Mouse (Mus musculus) lung, embryonic 15.5 days (tissue): ENCODE results near the gene Prpf39. TPM values are rescaled to one million over a fixed set of nuclear protein-coding genes. Genes with fewer than 3 reads are reported as not detected.

Experiments used
- ATAC-seq: fragments of 200-750 bp; cut with Nextera tagmentation; 2 replicates; pipeline ENCODE4 v1.8.0; 2017; ENCODE audit warnings: moderate number of reproducible peaks, borderline replicate concordance; ENCODE audit not compliant: low FRiP score, low TSS enrichment; ENCODE audit errors: extremely low read depth
- H3K27ac ChIP-seq: fragments of 300-500 bp; sonication (generic); 2 replicates; pipeline ENCODE4 v1.5.1; 2015; ENCODE audit warnings: moderate library complexity, mild to moderate bottlenecking, inconsistent platforms
- H3K27me3 ChIP-seq: fragments of 300-500 bp; sonication (generic); 2 replicates; pipeline ENCODE4 v1.6.1; 2015; ENCODE audit warnings: inconsistent platforms
- H3K36me3 ChIP-seq: fragments of 300-500 bp; sonication (generic); 2 replicates; pipeline ENCODE4 v1.6.1; 2015; ENCODE audit warnings: inconsistent platforms
- H3K4me1 ChIP-seq: fragments of 300-500 bp; sonication (generic); 2 replicates; pipeline ENCODE4 v1.6.1; 2015; ENCODE audit warnings: inconsistent platforms
- H3K4me2 ChIP-seq: fragments of 300-500 bp; sonication (generic); 2 replicates; pipeline ENCODE4 v1.6.1; 2015; ENCODE audit warnings: inconsistent platforms, mild to moderate bottlenecking, moderate library complexity
- H3K4me3 ChIP-seq: fragments of 300-500 bp; sonication (generic); 2 replicates; pipeline ENCODE4 v1.5.1; 2015; ENCODE audit warnings: mild to moderate bottlenecking, inconsistent platforms
- H3K9ac ChIP-seq: fragments of 300-500 bp; sonication (generic); 2 replicates; pipeline ENCODE4 v1.6.1; 2015; ENCODE audit warnings: inconsistent platforms
- H3K9me3 ChIP-seq: fragments of 300-500 bp; sonication (generic); 2 replicates; pipeline ENCODE4 v1.6.1; 2016; ENCODE audit warnings: inconsistent platforms
- WGBS: fragments of 180-500 bp; shearing (Covaris S2); methylation state at CpG from one replicate; pipeline ENCODE4 v1.1.7; 2015; 5-methylcytosine and 5-hydroxymethylcytosine counted together
- polyA plus RNA-seq: library from polyadenylated mRNA; unstranded; fragments of >200 nt; fragmentation: Nextera tagmentation; extraction: Ambion mirVana; gene quantifications from 2 replicates; pipeline ENCODE4 v1.2.1, GENCODE M21; 2015

Gene Prpf39
- polyA plus RNA-seq, result 52.6 and 53.6 TPM in 2 replicates

GRCm38 (mm10) chr12:65036190-65036870, at the start of gene Prpf39:
Gene Prpf39 (plus strand): TSS chr12:65036333.
- Histone ChIP-seq H3K4me3 (peak within 1 kb of the TSS; percentile 95), H3K4me2 (peak within 1 kb of the TSS; percentile 60), H3K36me3 (no peaks in the 10 kb centered on the region), H3K27me3 (no peaks in the 10 kb centered on the region), H3K4me1 (peaks cover 22% of the 10 kb centered on the region), H3K27ac (peak within 1 kb of the TSS; percentile 76), H3K9ac (peak within 1 kb of the TSS; percentile 97), H3K9me3 (no peaks in the 10 kb centered on the region)
- ATAC-seq, result peak; percentile 98
- under 1% methylated on average over 64 of the region's 65 CpGs for WGBS

GRCm38 (mm10) chr12:65007725-65008124, 28.4 kb upstream of the Prpf39 start:
- WGBS, result 90% methylated on average over 3 of the region's 3 CpGs
- Histone ChIP-seq H3K4me2 (no peak overlapping the region), H3K4me3 (no peak overlapping the region), H3K27ac (no peak overlapping the region), H3K9me3 (no peaks in the 10 kb centered on the region), H3K36me3 (peaks cover 71% of the 10 kb centered on the region), H3K27me3 (no peaks in the 10 kb centered on the region), H3K9ac (no peak overlapping the region), H3K4me1 (no peaks in the 10 kb centered on the region)
- no peak for ATAC-seq

GRCm38 (mm10) chr12:65022842-65023241, 13.3 kb upstream of the Prpf39 start:
- Histone ChIP-seq H3K27ac (no peak overlapping the region), H3K36me3 (peaks cover 9% of the 10 kb centered on the region), H3K9ac (no peak overlapping the region), H3K4me3 (no peak overlapping the region), H3K4me2 (no peak overlapping the region), H3K27me3 (no peaks in the 10 kb centered on the region), H3K9me3 (no peaks in the 10 kb centered on the region), H3K4me1 (no peaks in the 10 kb centered on the region)
- WGBS, result 98% methylated on average over 6 of the region's 6 CpGs
- no peak for ATAC-seq

GRCm38 (mm10) chr12:65035839-65036189, 319 bp upstream of the Prpf39 start:
- no peak overlapping the region; the same call in 1 of the 2 replicates for H3K9ac ChIP-seq
- 46% methylated on average over 8 of the region's 8 CpGs for WGBS
- peak overlapping the region; percentile 60 for H3K4me2 ChIP-seq
- H3K4me3 ChIP-seq, result peak overlapping the region; percentile 95
- no peaks in the 10 kb centered on the region for H3K9me3 ChIP-seq
- H3K27me3 ChIP-seq, result no peaks in the 10 kb centered on the region
- no peak overlapping the region for H3K27ac ChIP-seq
- ATAC-seq, result no peak
- peaks cover 22% of the 10 kb centered on the region for H3K4me1 ChIP-seq
- H3K36me3 ChIP-seq, result no peaks in the 10 kb centered on the region

- peak overlapping the region; percentile 97 for H3K9ac ChIP-seq
- WGBS, result 12% methylated on average over 18 of the region's 18 CpGs
- no peak for ATAC-seq
- no peak overlapping the region for H3K27ac ChIP-seq
- H3K27me3 ChIP-seq, result no peaks in the 10 kb centered on the region
- peaks cover under 1% of the 10 kb centered on the region; the same call in 1 of the 2 replicates for H3K36me3 ChIP-seq
- H3K4me3 ChIP-seq, result peak overlapping the region; percentile 95
- no peaks in the 10 kb centered on the region for H3K9me3 ChIP-seq
- H3K4me2 ChIP-seq, result peak overlapping the region; percentile 60
- peaks cover 22% of the 10 kb centered on the region for H3K4me1 ChIP-seq
Observed at GRCm38 (mm10) chr12:65036892-65037545, 886 bp downstream of the Prpf39 start.

GRCm38 (mm10) chr12:65037546-65037937, 1.4 kb downstream of the Prpf39 start:
- 28% methylated on average over 4 of the region's 4 CpGs for WGBS
- Histone ChIP-seq H3K9me3 (no peaks in the 10 kb centered on the region), H3K4me1 (peaks cover 22% of the 10 kb centered on the region), H3K27me3 (no peaks in the 10 kb centered on the region), H3K36me3 (peaks cover 6% of the 10 kb centered on the region; the same call in 1 of the 2 replicates), H3K9ac (peak overlapping the region; percentile 97; the same call in 1 of the 2 replicates), H3K27ac (no peak overlapping the region), H3K4me3 (peak overlapping the region; percentile 95), H3K4me2 (peak overlapping the region; percentile 60)
- no peak for ATAC-seq

- Histone ChIP-seq H3K9me3 (no peaks in the 10 kb centered on the region), H3K9ac (no peak overlapping the region), H3K4me1 (no peaks in the 10 kb centered on the region), H3K4me3 (no peak overlapping the region), H3K36me3 (peaks cover 33% of the 10 kb centered on the region), H3K27ac (no peak overlapping the region), H3K4me2 (no peak overlapping the region), H3K27me3 (no peaks in the 10 kb centered on the region)
- no peak for ATAC-seq
Observed at GRCm38 (mm10) chr12:65048799-65049198, 12.7 kb downstream of the Prpf39 start.

GRCm38 (mm10) chr12:65058203-65058602, 22.1 kb downstream of the Prpf39 start:
- no peaks in the 10 kb centered on the region for H3K4me1 ChIP-seq
- no peak overlapping the region for H3K27ac ChIP-seq
- no peaks in the 10 kb centered on the region for H3K9me3 ChIP-seq
- H3K36me3 ChIP-seq, result peaks cover 58% of the 10 kb centered on the region
- ATAC-seq, result no peak
- H3K4me2 ChIP-seq, result no peak overlapping the region
- no peak overlapping the region for H3K4me3 ChIP-seq
- no peaks in the 10 kb centered on the region for H3K27me3 ChIP-seq
- no peak overlapping the region for H3K9ac ChIP-seq
- WGBS, result 74% methylated on average over 2 of the region's 2 CpGs

GRCm38 (mm10) chr12:65061082-65061481, 24.9 kb downstream of the Prpf39 start:
- ATAC-seq, result no peak
- Histone ChIP-seq H3K4me3 (no peak overlapping the region), H3K4me1 (no peaks in the 10 kb centered on the region), H3K4me2 (no peak overlapping the region), H3K27me3 (no peaks in the 10 kb centered on the region), H3K9me3 (no peaks in the 10 kb centered on the region), H3K36me3 (peaks cover 60% of the 10 kb centered on the region), H3K9ac (no peak overlapping the region), H3K27ac (no peak overlapping the region)

- Histone ChIP-seq H3K4me2 (no peak overlapping the region), H3K4me1 (0 out of 2 replicates have a peak, but pooled peaks cover 3% of the 10 kb centered on the region), H3K9me3 (no peaks in the 10 kb centered on the region), H3K9ac (no peak overlapping the region), H3K27me3 (no peaks in the 10 kb centered on the region), H3K36me3 (peaks cover 55% of the 10 kb centered on the region), H3K4me3 (no peak overlapping the region), H3K27ac (no peak overlapping the region)
- 55% methylated on average over 2 of the region's 2 CpGs for WGBS
- no peak for ATAC-seq
Observed at GRCm38 (mm10) chr12:65065241-65065640, 29.1 kb downstream of the Prpf39 start.

GRCm38 (mm10) chr12:65066234-65066633, 30.1 kb downstream of the Prpf39 start:
- no peak overlapping the region for H3K4me3 ChIP-seq
- H3K27ac ChIP-seq, result no peak overlapping the region
- H3K36me3 ChIP-seq, result peaks cover 47% of the 10 kb centered on the region
- H3K9ac ChIP-seq, result no peak overlapping the region
- no peak overlapping the region for H3K4me2 ChIP-seq
- no peak for ATAC-seq
- H3K9me3 ChIP-seq, result no peaks in the 10 kb centered on the region
- H3K27me3 ChIP-seq, result no peaks in the 10 kb centered on the region
- 58% methylated on average over 3 of the region's 3 CpGs for WGBS
- H3K4me1 ChIP-seq, result 0 out of 2 replicates have a peak, but pooled peaks cover 3% of the 10 kb centered on the region

GRCm38 (mm10) chr12:65068409-65068808, 32.3 kb downstream of the Prpf39 start:
- 0 out of 2 replicates have a peak overlapping the region, but pooled peaks have one; percentile 29 for H3K27ac ChIP-seq
- H3K27me3 ChIP-seq, result no peaks in the 10 kb centered on the region
- peaks cover 9% of the 10 kb centered on the region; the same call in 1 of the 2 replicates for H3K4me1 ChIP-seq
- H3K4me2 ChIP-seq, result no peak overlapping the region
- no peaks in the 10 kb centered on the region for H3K9me3 ChIP-seq
- WGBS, result 64% methylated on average over 4 of the region's 4 CpGs
- H3K4me3 ChIP-seq, result no peak overlapping the region
- no peak for ATAC-seq
- peaks cover 33% of the 10 kb centered on the region for H3K36me3 ChIP-seq
- no peak overlapping the region for H3K9ac ChIP-seq
